Mouse (Mus musculus): Measurements from ENCODE around the gene Tmx1. TPM values are rescaled to one million over a fixed set of nuclear protein-coding genes. Genes with fewer than 3 reads are reported as not detected.

The Tmx1 gene
- polyA plus RNA-seq, 1 experiment from 2014 or later: 119 TPM

DNA sequence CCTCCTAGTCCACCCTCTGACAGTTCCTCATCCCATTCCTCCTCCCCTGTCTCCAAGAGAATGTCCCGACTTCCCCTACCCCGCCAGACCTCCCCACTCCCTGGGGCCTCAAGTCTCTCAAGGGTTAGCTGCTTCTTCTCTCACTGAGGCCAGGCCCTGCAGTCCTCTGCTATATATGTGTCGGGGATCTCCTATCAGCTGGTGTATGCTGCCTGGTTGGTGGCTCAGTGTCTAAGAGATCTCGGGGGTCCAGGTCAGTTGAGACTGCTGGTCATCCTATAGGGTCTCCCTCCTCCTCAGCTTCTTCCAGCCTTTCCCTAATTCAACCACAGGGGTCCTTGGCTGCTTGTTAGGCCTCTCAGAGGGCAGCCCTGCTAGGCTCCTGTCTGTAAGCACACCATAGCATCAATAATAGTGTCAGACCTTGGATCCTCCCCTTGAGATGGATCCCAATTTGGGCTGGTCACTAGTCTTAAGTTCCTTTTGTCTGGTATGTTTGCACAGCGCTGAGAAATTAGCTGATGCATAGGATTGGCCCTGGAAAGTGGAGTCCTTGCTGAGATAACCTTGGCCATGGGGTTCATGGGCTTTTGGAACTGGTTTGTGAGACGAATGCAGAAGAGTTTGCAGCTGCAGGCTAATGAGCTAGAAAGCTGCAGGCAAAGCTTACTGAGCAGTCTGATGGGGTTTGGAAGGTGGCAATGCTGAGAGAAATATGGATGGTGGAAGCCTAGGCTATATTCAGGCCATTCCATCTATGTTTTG lies 34.0 kb downstream of the Tmx1 start:
- no peaks in the 10 kb centered on the region for H3K27me3 ChIP-seq
- no peak overlapping the region for H3K4me2 ChIP-seq
- 53% methylated on average over 6 of the region's 6 CpGs for WGBS (ENCODE audit: insufficient replicate concordance)
- H3K27ac ChIP-seq (replicated peaks): no peak overlapping the region
- ATAC-seq (ENCODE audit: insufficient read depth): no peak
- no peaks in the 10 kb centered on the region for H3K9me3 ChIP-seq (replicated peaks)
- H3K4me3 ChIP-seq (replicated peaks): no peak overlapping the region
- no peaks in the 10 kb centered on the region for H3K4me1 ChIP-seq (replicated peaks)
- H3K36me3 ChIP-seq (replicated peaks): no peaks in the 10 kb centered on the region
- H3K9ac ChIP-seq: no peak overlapping the region

DNA sequence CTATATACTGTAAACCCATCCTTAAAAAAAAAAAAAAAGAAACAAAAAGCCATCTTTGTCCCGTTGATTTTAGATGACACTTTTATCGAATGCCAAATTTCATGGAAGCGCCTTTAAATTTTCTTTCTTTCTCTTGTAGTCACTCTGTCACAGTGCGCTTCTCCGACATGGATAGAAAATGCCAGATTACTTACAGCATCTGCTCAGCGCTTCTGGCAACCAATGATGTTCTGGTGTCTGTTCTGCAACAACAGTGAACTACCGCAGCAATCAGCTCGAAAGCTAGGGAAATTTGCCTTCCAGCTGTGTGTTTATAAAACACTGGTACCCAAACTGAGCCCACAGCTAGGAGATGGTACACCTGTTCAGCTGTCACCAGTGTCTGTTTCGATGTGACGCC lies 39.5 kb downstream of the Tmx1 start:
- ATAC-seq (ENCODE audit: insufficient read depth): no peak
- H3K9ac ChIP-seq: no peak overlapping the region
- no peak overlapping the region for H3K4me2 ChIP-seq
- no peaks in the 10 kb centered on the region for H3K27me3 ChIP-seq
- H3K9me3 ChIP-seq (replicated peaks): no peaks in the 10 kb centered on the region
- WGBS (ENCODE audit: insufficient replicate concordance): 79% methylated on average over 10 of the region's 10 CpGs
- H3K4me1 ChIP-seq (replicated peaks): 0 out of 2 replicates have a peak, but pooled peaks cover 2% of the 10 kb centered on the region
- no peaks in the 10 kb centered on the region for H3K36me3 ChIP-seq (replicated peaks)
- H3K27ac ChIP-seq (replicated peaks): no peak overlapping the region
- H3K4me3 ChIP-seq (replicated peaks): no peak overlapping the region

DNA sequence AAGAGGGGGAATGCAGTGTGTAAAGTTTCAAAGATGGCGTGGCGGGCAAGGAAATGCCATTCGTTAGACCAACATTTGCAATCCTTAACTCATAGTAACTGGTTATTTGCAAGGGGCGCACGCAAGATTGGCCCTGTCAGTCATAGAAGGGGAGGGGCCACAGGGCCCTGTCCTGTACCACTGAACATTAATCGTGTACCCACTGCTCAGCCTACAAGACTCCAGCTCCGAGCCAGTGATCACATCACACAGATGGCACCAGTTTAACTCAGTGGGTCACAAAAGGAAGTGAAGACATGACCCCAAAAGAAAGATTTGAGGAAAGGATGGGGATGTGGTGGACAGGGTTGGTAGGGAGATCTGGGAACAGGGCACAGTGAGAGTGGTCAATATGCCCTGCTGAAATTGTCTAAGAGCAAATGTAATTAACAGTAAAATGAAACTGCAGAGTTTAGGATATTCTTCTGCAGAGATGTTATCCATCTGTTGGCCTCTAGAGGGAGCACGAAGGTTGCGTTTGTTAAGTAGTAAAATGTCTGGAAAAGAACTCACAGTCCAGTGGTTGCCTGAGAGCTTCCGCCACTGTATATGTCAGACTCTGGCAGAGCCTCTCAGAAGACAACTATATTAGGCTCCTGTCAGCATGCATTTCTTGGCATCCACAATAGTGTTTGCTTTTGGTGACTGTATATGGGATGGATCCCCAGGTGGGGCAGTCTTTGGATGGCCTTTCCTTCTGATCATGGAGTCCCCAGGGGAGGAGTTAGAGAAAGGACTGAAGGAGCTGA lies 41.8 kb downstream of the Tmx1 start:
- H3K27me3 ChIP-seq: no peaks in the 10 kb centered on the region
- WGBS (ENCODE audit: insufficient replicate concordance): 45% methylated on average over 10 of the region's 10 CpGs
- no peaks in the 10 kb centered on the region for H3K9me3 ChIP-seq (replicated peaks)
- H3K27ac ChIP-seq (replicated peaks): no peak overlapping the region
- no peak overlapping the region for H3K9ac ChIP-seq
- H3K36me3 ChIP-seq (replicated peaks): no peaks in the 10 kb centered on the region
- H3K4me2 ChIP-seq: no peak overlapping the region
- H3K4me1 ChIP-seq (replicated peaks): 0 out of 2 replicates have a peak, but pooled peaks cover 2% of the 10 kb centered on the region
- H3K4me3 ChIP-seq (replicated peaks): no peak overlapping the region
- ATAC-seq (ENCODE audit: insufficient read depth): no peak

DNA sequence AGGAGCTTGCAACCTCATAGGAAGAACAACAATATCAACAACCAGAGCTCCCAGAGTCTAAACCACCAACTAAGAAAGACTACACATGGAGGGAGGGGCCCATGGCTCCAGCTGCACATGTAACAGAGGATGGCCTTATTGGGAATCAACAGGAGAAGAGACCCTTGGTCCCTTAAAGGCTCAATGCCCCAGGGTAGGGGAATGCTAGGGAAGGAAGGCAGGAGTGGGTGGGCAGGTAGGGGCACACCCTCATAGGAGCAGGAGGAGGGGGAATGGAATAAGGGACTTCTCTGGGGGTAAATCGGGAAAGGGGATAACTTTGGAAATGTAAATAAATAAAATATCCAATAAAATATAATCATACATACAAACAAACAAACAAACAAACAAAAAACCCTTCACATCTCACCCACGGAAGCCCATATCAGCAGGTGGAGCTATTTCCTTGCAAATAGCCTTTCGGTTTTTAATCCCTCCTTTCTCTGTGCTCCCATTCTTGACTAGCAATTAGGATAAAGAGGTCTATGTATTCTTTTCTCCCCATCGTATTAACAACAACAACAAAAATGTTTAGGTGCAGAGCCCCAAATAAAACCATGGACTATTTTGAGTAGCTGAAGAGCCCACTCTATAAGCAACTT lies 42.5 kb downstream of the Tmx1 start:
- Histone ChIP-seq H3K4me2 (no peak overlapping the region), H3K4me3 (replicated peaks) (no peak overlapping the region), H3K9ac (no peak overlapping the region), H3K4me1 (replicated peaks) (0 out of 2 replicates have a peak, but pooled peaks cover 2% of the 10 kb centered on the region), H3K36me3 (replicated peaks) (no peaks in the 10 kb centered on the region), H3K27me3 (no peaks in the 10 kb centered on the region), H3K27ac (replicated peaks) (no peak overlapping the region), H3K9me3 (replicated peaks) (no peaks in the 10 kb centered on the region)
- ATAC-seq (ENCODE audit: insufficient read depth): no peak
- 52% methylated on average over 4 of the region's 4 CpGs for WGBS (ENCODE audit: insufficient replicate concordance)

DNA sequence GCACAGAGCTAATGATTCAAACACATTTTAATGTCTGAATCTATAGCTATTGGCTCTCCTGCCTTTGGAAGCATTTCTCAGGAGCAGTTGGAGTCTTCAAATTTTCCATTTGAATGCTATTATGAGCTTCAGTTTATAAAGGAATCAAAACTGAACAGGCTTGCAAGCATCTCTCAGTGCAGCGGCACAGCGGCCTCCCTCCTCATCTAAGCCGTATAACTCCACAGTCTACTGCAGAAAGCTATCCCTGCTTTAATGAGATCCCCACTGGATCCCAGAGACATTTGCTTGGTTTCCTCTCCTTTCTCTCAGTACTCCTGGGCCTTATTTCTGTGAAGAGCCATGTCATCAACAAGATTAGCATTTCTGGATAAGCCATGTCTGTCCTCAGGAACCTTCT lies 45.2 kb downstream of the Tmx1 start:
- Histone ChIP-seq H3K27ac (replicated peaks) (no peak overlapping the region), H3K36me3 (replicated peaks) (no peaks in the 10 kb centered on the region), H3K4me1 (replicated peaks) (0 out of 2 replicates have a peak, but pooled peaks cover 2% of the 10 kb centered on the region), H3K9me3 (replicated peaks) (no peaks in the 10 kb centered on the region), H3K4me3 (replicated peaks) (no peak overlapping the region), H3K9ac (no peak overlapping the region), H3K27me3 (no peaks in the 10 kb centered on the region), H3K4me2 (no peak overlapping the region)
- 86% methylated on average over 3 of the region's 3 CpGs for WGBS (ENCODE audit: insufficient replicate concordance)
- no peak for ATAC-seq (ENCODE audit: insufficient read depth)

DNA sequence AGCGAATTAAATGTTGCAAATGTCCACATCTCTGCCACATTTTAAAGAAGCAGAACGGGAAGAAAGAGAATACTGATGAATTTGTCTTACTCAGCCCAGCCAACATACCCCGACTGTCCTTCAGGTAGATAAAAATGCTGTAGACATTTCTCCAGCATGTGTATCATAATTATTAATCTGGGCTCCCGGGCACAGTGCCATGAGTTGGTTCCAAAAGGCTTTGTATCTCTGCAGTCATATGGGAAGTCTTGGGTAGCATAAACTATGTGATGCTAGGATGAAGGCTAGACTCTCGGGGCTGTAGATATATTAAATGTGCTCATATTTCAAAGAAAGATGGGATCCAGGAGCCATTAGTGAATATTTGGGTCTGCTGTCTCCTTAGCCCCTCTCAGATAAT lies 53.1 kb downstream of the Tmx1 start:
- no peak for ATAC-seq (ENCODE audit: insufficient read depth)
- Histone ChIP-seq H3K9ac (no peak overlapping the region), H3K27me3 (no peaks in the 10 kb centered on the region), H3K27ac (replicated peaks) (no peak overlapping the region), H3K9me3 (replicated peaks) (no peaks in the 10 kb centered on the region), H3K4me1 (replicated peaks) (no peaks in the 10 kb centered on the region), H3K4me3 (replicated peaks) (no peak overlapping the region), H3K4me2 (no peak overlapping the region), H3K36me3 (replicated peaks) (no peaks in the 10 kb centered on the region)
- WGBS (ENCODE audit: insufficient replicate concordance): 58% methylated on average over 5 of the region's 5 CpGs

DNA sequence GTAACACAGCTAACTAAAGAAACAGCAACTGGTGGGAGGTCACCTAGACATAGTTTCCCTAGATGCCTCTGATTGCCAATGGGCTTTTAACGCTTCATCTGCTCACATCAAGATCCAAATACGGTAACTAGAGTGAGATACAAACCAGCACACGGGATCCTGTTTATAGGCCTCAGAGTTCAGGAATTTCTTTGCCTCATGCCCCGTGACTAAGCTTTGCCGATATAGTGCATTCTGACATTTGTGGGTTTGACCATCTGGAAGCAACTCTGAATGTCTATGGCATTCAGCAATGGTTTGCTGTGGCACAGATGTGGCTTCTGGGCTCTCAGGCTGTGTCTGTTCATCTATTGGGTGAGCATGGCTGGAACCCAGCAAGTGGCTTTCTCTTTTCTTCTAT lies 59.1 kb downstream of the Tmx1 start:
- Histone ChIP-seq H3K4me1 (replicated peaks) (no peaks in the 10 kb centered on the region), H3K27ac (replicated peaks) (no peak overlapping the region), H3K9ac (no peak overlapping the region), H3K9me3 (replicated peaks) (no peaks in the 10 kb centered on the region), H3K27me3 (no peaks in the 10 kb centered on the region), H3K4me2 (no peak overlapping the region), H3K4me3 (replicated peaks) (no peak overlapping the region), H3K36me3 (replicated peaks) (no peaks in the 10 kb centered on the region)
- ATAC-seq (ENCODE audit: insufficient read depth): no peak
- WGBS (ENCODE audit: insufficient replicate concordance): 76% methylated on average over 5 of the region's 5 CpGs

DNA sequence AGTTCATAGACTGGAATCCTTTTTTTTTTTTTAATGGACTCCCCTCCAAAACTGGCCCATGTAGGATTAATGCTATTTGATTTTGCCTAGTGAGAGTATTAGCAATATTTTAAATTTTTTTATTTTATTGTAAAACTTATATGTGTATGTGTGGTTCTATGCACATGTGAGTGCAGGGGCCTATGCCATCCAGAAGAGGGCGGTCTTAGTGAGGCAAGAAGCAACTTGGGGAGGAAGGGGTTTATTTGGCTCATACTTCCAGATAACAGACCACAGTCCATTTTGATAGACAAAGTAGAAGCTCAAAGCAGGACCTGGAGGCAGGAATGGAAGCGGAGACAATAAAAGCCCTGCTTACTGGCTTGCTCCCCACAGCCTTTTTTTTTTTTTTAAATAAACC lies 59.5 kb downstream of the Tmx1 start:
- WGBS (ENCODE audit: insufficient replicate concordance): 72% methylated on average over 2 of the region's 2 CpGs
- H3K9me3 ChIP-seq (replicated peaks): no peaks in the 10 kb centered on the region
- no peak overlapping the region for H3K4me3 ChIP-seq (replicated peaks)
- H3K36me3 ChIP-seq (replicated peaks): no peaks in the 10 kb centered on the region
- H3K27me3 ChIP-seq: no peaks in the 10 kb centered on the region
- H3K27ac ChIP-seq (replicated peaks): no peak overlapping the region
- ATAC-seq (ENCODE audit: insufficient read depth): no peak
- H3K4me1 ChIP-seq (replicated peaks): no peaks in the 10 kb centered on the region
- no peak overlapping the region for H3K4me2 ChIP-seq
- no peak overlapping the region for H3K9ac ChIP-seq

Other genes with a start within 250 kb of the Tmx1 start
- gene Pygl, start 221.6 kb upstream of the Tmx1 start, polyA plus RNA-seq (2015; fragmentation: Nextera tagmentation; extraction: Ambion mirVana): 85.0 and 106 TPM in 2 replicates
- 0.03 and 0.14 TPM in 2 replicates for gene Trim9, start 105.5 kb upstream of the Tmx1 start, polyA plus RNA-seq (2015; fragmentation: Nextera tagmentation; extraction: Ambion mirVana)

All from liver, embryonic 15.5 days (tissue).